Mouse (Mus musculus) ES-Bruce4 (cell line): ENCODE results near the gene Baz2a.
"Not testable (repeated sequence)": the region's sequence is repeated elsewhere in the genome, so short reads cannot be mapped to it uniquely, and the experiment has no call there.

Source experiments
- EP300 ChIP-seq: IDR thresholded peaks from 2 replicates; pipeline ENCODE4 v1.6.1; 2011; ENCODE audit warnings: low read depth, low read length; ENCODE audit not compliant: insufficient read depth
- POLR2A ChIP-seq: IDR thresholded peaks from one replicate; pipeline ENCODE4 v1.8.1; 2011; ENCODE audit warnings: low read length; ENCODE audit not compliant: insufficient read depth

DNA sequence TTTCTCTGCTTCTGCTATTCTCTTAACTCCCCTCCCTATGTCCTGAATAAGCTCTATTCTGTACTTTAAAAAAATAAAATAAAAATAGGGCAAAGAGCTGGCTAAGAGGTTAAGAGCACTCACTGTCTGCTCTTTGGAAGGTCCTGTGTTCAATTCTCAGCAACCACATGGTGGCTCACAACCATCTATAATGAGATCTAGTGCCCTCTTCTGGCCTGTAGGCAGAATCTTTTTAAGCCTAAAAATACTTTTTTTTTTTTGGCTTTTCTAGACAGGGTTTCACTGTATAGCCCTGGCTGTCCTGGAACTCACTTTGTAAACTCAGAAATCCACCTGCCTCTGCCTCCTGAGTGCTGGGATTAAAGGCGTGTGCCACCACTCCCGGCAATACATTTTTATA lies 20.9 kb upstream of the Baz2a start:
- not testable (repeated sequence) for TF ChIP-seq POLR2A, EP300
